Mouse (Mus musculus): ENCODE data around the gene Oaz3. TPM values are rescaled to one million over a fixed set of nuclear protein-coding genes. Genes with fewer than 3 reads are reported as not detected.

The Oaz3 gene
- polyA plus RNA-seq, 1 experiment from 2014 or later = 0.17 TPM

DNA sequence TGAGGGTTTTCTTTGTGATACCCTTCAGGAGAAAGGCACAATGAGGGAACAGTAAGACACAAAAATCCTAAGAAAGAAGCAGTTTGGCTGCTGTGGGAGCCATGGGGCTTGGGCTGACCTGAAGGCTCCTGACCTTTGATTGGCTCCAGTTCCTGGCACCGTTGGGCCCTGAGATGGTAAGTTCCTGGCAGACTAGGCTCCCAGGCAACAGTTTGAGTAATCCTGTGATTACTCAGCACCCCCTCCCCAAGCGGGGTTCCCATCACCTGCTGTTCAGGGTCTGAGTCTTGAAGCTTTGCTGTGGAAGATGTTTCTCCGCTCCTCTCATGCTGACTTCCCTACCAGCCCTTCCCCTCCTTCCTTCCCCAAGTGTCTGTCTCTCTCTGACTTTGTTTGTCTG lies 60.2 kb downstream of the Oaz3 start:
- Histone ChIP-seq H3K4me2 (no peak overlapping the region), H3K27ac (replicated peaks) (no peak overlapping the region), H3K9ac (no peak overlapping the region), H3K9me3 (replicated peaks) (no peaks in the 10 kb centered on the region), H3K4me1 (replicated peaks) (no peaks in the 10 kb centered on the region), H3K27me3 (no peaks in the 10 kb centered on the region), H3K36me3 (replicated peaks) (no peaks in the 10 kb centered on the region), H3K4me3 (replicated peaks) (no peak overlapping the region)
- WGBS (ENCODE audit: insufficient replicate concordance) = 51% methylated on average over 3 of the region's 3 CpGs
- ATAC-seq (ENCODE audit: insufficient read depth) = no peak

Other genes starting within 250 kb of the Oaz3 start
- not detected in 2 replicates for gene Gm5286, start 247.2 kb downstream of the Oaz3 start, polyA plus RNA-seq (2015; fragmentation: Nextera tagmentation; extraction: Ambion mirVana)
- not detected in 2 replicates for gene Gm4778, start 179.9 kb downstream of the Oaz3 start, polyA plus RNA-seq (2015; fragmentation: Nextera tagmentation; extraction: Ambion mirVana)
- gene Them4, start 133.8 kb downstream of the Oaz3 start, polyA plus RNA-seq (2015; fragmentation: Nextera tagmentation; extraction: Ambion mirVana) = 3.4 and 3.7 TPM in 2 replicates
- not detected in 2 replicates for gene Them5, start 101.8 kb downstream of the Oaz3 start, polyA plus RNA-seq (2015; fragmentation: Nextera tagmentation; extraction: Ambion mirVana)
- gene C2cd4d, start 81.5 kb downstream of the Oaz3 start, polyA plus RNA-seq (2015; fragmentation: Nextera tagmentation; extraction: Ambion mirVana) = 0.06 and 0.17 TPM in 2 replicates
- gene Rorc, start 71.1 kb downstream of the Oaz3 start, polyA plus RNA-seq (2015; fragmentation: Nextera tagmentation; extraction: Ambion mirVana) = 1.1 and 1.4 TPM in 2 replicates
- gene Lingo4, start 45.4 kb downstream of the Oaz3 start, polyA plus RNA-seq (2015; fragmentation: Nextera tagmentation; extraction: Ambion mirVana) = 0.02 TPM in 1 of 2 replicates, not detected in the other
- 8.7 and 9.9 TPM in 2 replicates for gene Tdrkh, start 30.6 kb downstream of the Oaz3 start, polyA plus RNA-seq (2015; fragmentation: Nextera tagmentation; extraction: Ambion mirVana)
- 33.0 and 35.5 TPM in 2 replicates for gene Mrpl9, start 597 bp downstream of the Oaz3 start, polyA plus RNA-seq (2015; fragmentation: Nextera tagmentation; extraction: Ambion mirVana)
- gene Celf3, start 34.4 kb upstream of the Oaz3 start, polyA plus RNA-seq (2015; fragmentation: Nextera tagmentation; extraction: Ambion mirVana) = 0.24 and 0.54 TPM in 2 replicates
- 0.35 TPM in 1 of 2 replicates, not detected in the other for gene Riiad1, start 36.4 kb upstream of the Oaz3 start, polyA plus RNA-seq (2015; fragmentation: Nextera tagmentation; extraction: Ambion mirVana)
- gene Snx27, start 138.8 kb upstream of the Oaz3 start, polyA plus RNA-seq (2015; fragmentation: Nextera tagmentation; extraction: Ambion mirVana) = 12.0 and 12.1 TPM in 2 replicates
- not detected in 2 replicates for gene Gm10972, start 199.2 kb upstream of the Oaz3 start, polyA plus RNA-seq (2015; fragmentation: Nextera tagmentation; extraction: Ambion mirVana)
- gene Tuft1, start 215.0 kb upstream of the Oaz3 start, polyA plus RNA-seq (2015; fragmentation: Nextera tagmentation; extraction: Ambion mirVana) = 10.9 and 12.6 TPM in 2 replicates
- gene Selenbp2, start 249.6 kb upstream of the Oaz3 start, polyA plus RNA-seq (2015; fragmentation: Nextera tagmentation; extraction: Ambion mirVana) = 69.0 and 92.7 TPM in 2 replicates

Measured in liver, embryonic 15.5 days (tissue).